Mouse (Mus musculus) kidney, adult 18-20 months (tissue): ENCODE results near the gene Recql5.
A peak's percentile ranks its signal among the peaks of the same experiment; 100 is the strongest.

Experiments used
- DNase-seq: peaks from one replicate; pipeline ENCODE4 v3.0.0; 2021

The Recql5 gene

GRCm38 (mm10) chr11:115900561-115901337 is 32.5 kb downstream of the Recql5 start:
- peak; percentile 46 for DNase-seq

- peak; percentile 68 for DNase-seq
These were observed 33.6 kb downstream of the Recql5 start, which contains the start of gene Smim5 for GRCm38 (mm10) chr11:115899486-115900266. Gene Smim5, plus strand, starts transcription at chr11:115899966.

- peak; percentile 46 for DNase-seq
These were observed 34.4 kb downstream of the Recql5 start for GRCm38 (mm10) chr11:115898886-115899285.

- no peak for DNase-seq
These were observed 34.8 kb downstream of the Recql5 start for GRCm38 (mm10) chr11:115898446-115898845.

GRCm38 (mm10) chr11:115894755-115895520 is 38.3 kb downstream of the Recql5 start:
- peak; percentile 29 for DNase-seq

GRCm38 (mm10) chr11:115893071-115893470 is 40.2 kb downstream of the Recql5 start:
- no peak for DNase-seq

GRCm38 (mm10) chr11:115892213-115892612 is 41.1 kb downstream of the Recql5 start:
- DNase-seq = no peak

- no peak for DNase-seq
These were observed 44.1 kb downstream of the Recql5 start for GRCm38 (mm10) chr11:115889159-115889558.

GRCm38 (mm10) chr11:115888020-115888419 is 45.3 kb downstream of the Recql5 start:
- DNase-seq = no peak

GRCm38 (mm10) chr11:115886446-115886845 is 46.8 kb downstream of the Recql5 start:
- DNase-seq = no peak

- DNase-seq = no peak
These were observed 48.0 kb downstream of the Recql5 start for GRCm38 (mm10) chr11:115885281-115885680.

GRCm38 (mm10) chr11:115884361-115884760 is 48.9 kb downstream of the Recql5 start:
- DNase-seq = peak; percentile 25

- DNase-seq = no peak
These were observed 50.0 kb downstream of the Recql5 start for GRCm38 (mm10) chr11:115883251-115883650.

GRCm38 (mm10) chr11:115881002-115881401 is 52.3 kb downstream of the Recql5 start:
- peak; percentile 49 for DNase-seq

GRCm38 (mm10) chr11:115878071-115878470 is 55.2 kb downstream of the Recql5 start:
- DNase-seq = peak; percentile 58

- DNase-seq = peak; percentile 83
These were observed 56.0 kb downstream of the Recql5 start for GRCm38 (mm10) chr11:115877174-115877755.

GRCm38 (mm10) chr11:115876438-115876837 is 56.8 kb downstream of the Recql5 start:
- DNase-seq = no peak

GRCm38 (mm10) chr11:115875935-115876334 is 57.3 kb downstream of the Recql5 start:
- DNase-seq = no peak

- no peak for DNase-seq
These were observed 60.8 kb downstream of the Recql5 start for GRCm38 (mm10) chr11:115872437-115872836.

- DNase-seq = no peak
These were observed 63.9 kb downstream of the Recql5 start for GRCm38 (mm10) chr11:115869393-115869792.

GRCm38 (mm10) chr11:115863895-115864294 is 69.4 kb downstream of the Recql5 start:
- no peak for DNase-seq

GRCm38 (mm10) chr11:115859143-115859945 is 73.9 kb downstream of the Recql5 start:
- DNase-seq = peak; percentile 91
